Comparison of ENCODE assay signal across 15 mouse cellular contexts in genomic region chr7:45308551-45309240, GRCm38 (mm10). TPM values are rescaled to one million over a fixed set of nuclear protein-coding genes. Genes with fewer than 3 reads are reported as not detected.
DNase-seq lines count a peak whose midpoint lies in the region; ATAC-seq and TF ChIP-seq lines count a peak whose summit lies in the region.
"Had no signal": no experiment of that assay in that cellular context is flagged by ENCODE, and none has a peak within 500 bp of the region (broad histone marks: within the 10 kb centered on the region; RNA-seq: fewer than 3 reads in every experiment).

No protein-coding gene starts in this region.

- no peak for ATAC-seq in midbrain, embryonic 15.5 days (replicated peaks)
- ATAC-seq in inflammation-experienced regulatory T-cells, adult 6 months, result peak; percentile 55
- ATAC-seq: intestine, embryonic 16.5 days had no signal

- no peaks in the 10 kb centered on the region for H3K36me3 ChIP-seq in midbrain, embryonic 10.5 days
- no peaks in the 10 kb centered on the region for H3K36me3 ChIP-seq in midbrain, embryonic 15.5 days (replicated peaks)
- peaks cover 76% of the 10 kb centered on the region for H3K36me3 ChIP-seq in E14TG2a.4 (ENCODE audit: insufficient read depth, low read length)

- no peak overlapping the region for H3K9ac ChIP-seq in midbrain, embryonic 15.5 days
- H3K9ac ChIP-seq: lung, embryonic 14.5 days had no signal

- H3K4me3 ChIP-seq in gastrocnemius, adult 2 months, result peak overlapping the region; percentile 30; the same call in 1 of the 2 replicates
- no peak overlapping the region for H3K4me3 ChIP-seq in midbrain, embryonic 10.5 days
- H3K4me3 ChIP-seq in midbrain, embryonic 15.5 days, result no peak overlapping the region
- peak overlapping the region; percentile 45 for H3K4me3 ChIP-seq in E14TG2a.4 (replicated peaks; ENCODE audit: low read length)
- H3K4me3 ChIP-seq: layer of hippocampus, adult 2 months had no signal

- no peak overlapping the region for H3K4me2 ChIP-seq in midbrain, embryonic 15.5 days
- H3K4me2 ChIP-seq: lung, embryonic 14.5 days had no signal

- H3K4me1 ChIP-seq in midbrain, embryonic 10.5 days, result peaks cover 46% of the 10 kb centered on the region
- H3K4me1 ChIP-seq in midbrain, embryonic 15.5 days, result peaks cover 21% of the 10 kb centered on the region
- H3K4me1 ChIP-seq in E14TG2a.4 (replicated peaks; ENCODE audit: low read depth, low read length), result peaks cover 60% of the 10 kb centered on the region

- H3K27ac ChIP-seq in gastrocnemius, adult 2 months, result no peak overlapping the region
- H3K27ac ChIP-seq in midbrain, embryonic 10.5 days (replicated peaks), result peak overlapping the region; percentile 53; the same call in 1 of the 2 replicates
- H3K27ac ChIP-seq in midbrain, embryonic 15.5 days, result no peak overlapping the region
- H3K27ac ChIP-seq: layer of hippocampus, adult 2 months had no signal

- intact Hi-C loops in gastrocnemius, adult 2 months (cut with DNase I), result loop anchor here (2.0 to 5.0 kb wide), 2 partner anchors 32 to 84 kb away; no protein-coding TSS in a partner anchor
- intact Hi-C loops in gastrocnemius, postnatal 36 days (cut with DNase I), result loop anchor here (5.0 kb wide), 1 partner anchor 79 kb away; no protein-coding TSS in a partner anchor
- intact Hi-C loops in left cerebral cortex, postnatal 25 days (cut with DNase I), result no loop called here

- no peaks in the 10 kb centered on the region; the same call in 1 of the 2 replicates for H3K27me3 ChIP-seq in midbrain, embryonic 10.5 days (ENCODE audit: low read depth, poor library complexity, severe bottlenecking)
- H3K27me3 ChIP-seq in midbrain, embryonic 15.5 days (replicated peaks), result no peaks in the 10 kb centered on the region
- no peaks in the 10 kb centered on the region for H3K27me3 ChIP-seq in E14TG2a.4 (ENCODE audit: insufficient read depth, low read length)

- WGBS in midbrain, embryonic 10.5 days, result 70% methylated on average over 15 of the region's 15 CpGs
- 63% methylated on average over 15 of the region's 15 CpGs for WGBS in midbrain, embryonic 15.5 days

- no peak for DNase-seq in gastrocnemius, adult 2 months
- no peak for DNase-seq in gastrocnemius, postnatal 36 days
- DNase-seq in midbrain, embryonic 10.5 days (ENCODE audit: low spot score), result no peak
- no peak for DNase-seq in embryo, embryonic 10 days (ENCODE audit: low spot score)
- no peak for DNase-seq in left cerebral cortex, postnatal 25 days (ENCODE audit: low spot score in 2 of 2)
- DNase-seq: gastrocnemius, postnatal 25 days had no signal

- H3K9me3 ChIP-seq in midbrain, embryonic 10.5 days (replicated peaks), result no peaks in the 10 kb centered on the region
- H3K9me3 ChIP-seq in midbrain, embryonic 15.5 days, result no peaks in the 10 kb centered on the region
- no peaks in the 10 kb centered on the region for H3K9me3 ChIP-seq in E14TG2a.4 (ENCODE audit: low read length)

- no peak for TF ChIP-seq CTCF in gastrocnemius, adult 2 months (IDR thresholded peaks at IDR 0.05)
- no peak for TF ChIP-seq CTCF in E14TG2a.4 (conservative IDR thresholded peaks at IDR 0.05; ENCODE audit: low read length)

RNA-seq across cellular contexts. Expression of gene Trpm4, which starts 24.9 kb away (rescaled TPM):
- total RNA-seq in gastrocnemius, adult 2 months (2021), result 10 to 100 TPM; 33.9 to 34.7 TPM
- total RNA-seq in gastrocnemius, postnatal 36 days (2021), result 10 to 100 TPM; 20.1 to 20.7 TPM
- 7.0 and 9.6 TPM in 2 replicates for polyA plus RNA-seq in midbrain, embryonic 10.5 days (2016; fragmentation: Nextera tagmentation; extraction: Ambion mirVana)
- 10.7 and 12.7 TPM in 2 replicates for polyA plus RNA-seq in midbrain, embryonic 15.5 days (2015; fragmentation: Nextera tagmentation; extraction: Ambion mirVana)
- 10 to 100 TPM; 17.2 to 21.7 (median 19.3) TPM for polyA plus RNA-seq in inflammation-experienced regulatory T-cells, adult 6 months (2017; shearing (Covaris generic))
- 10 to 100 TPM; 13.2 to 24.9 TPM for total RNA-seq in left cerebral cortex, postnatal 25 days (2021)

RNA-seq across cellular contexts. Expression of gene Hrc, which starts 26.4 kb away (rescaled TPM):
- 1,000 to 10,000 TPM in 1 of 2 experiments, 100 to 1,000 TPM in 1; 818 to 1,018 TPM for total RNA-seq in gastrocnemius, adult 2 months (2021)
- 100 to 1,000 TPM; 818 to 890 TPM for total RNA-seq in gastrocnemius, postnatal 36 days (2021)
- polyA plus RNA-seq in midbrain, embryonic 10.5 days (2016; fragmentation: Nextera tagmentation; extraction: Ambion mirVana), result 0.12 and 0.29 TPM in 2 replicates
- 0.23 and 0.26 TPM in 2 replicates for polyA plus RNA-seq in midbrain, embryonic 15.5 days (2015; fragmentation: Nextera tagmentation; extraction: Ambion mirVana)
- polyA plus RNA-seq in inflammation-experienced regulatory T-cells, adult 6 months (2017; shearing (Covaris generic)), result not detected
- under 1 TPM; 0.23 to 0.94 TPM for total RNA-seq in left cerebral cortex, postnatal 25 days (2021)

RNA-seq across cellular contexts. Expression of gene Slc6a21, which starts 31.4 kb away (rescaled TPM):
- not detected for total RNA-seq in gastrocnemius, adult 2 months (2021)
- not detected for total RNA-seq in gastrocnemius, postnatal 36 days (2021)
- not detected in 2 replicates for polyA plus RNA-seq in midbrain, embryonic 10.5 days (2016; fragmentation: Nextera tagmentation; extraction: Ambion mirVana)
- polyA plus RNA-seq in midbrain, embryonic 15.5 days (2015; fragmentation: Nextera tagmentation; extraction: Ambion mirVana), result not detected in 2 replicates
- under 1 TPM in 1 of 3 experiments, not detected in 2; 0.50 TPM for polyA plus RNA-seq in inflammation-experienced regulatory T-cells, adult 6 months (2017; shearing (Covaris generic))
- total RNA-seq in left cerebral cortex, postnatal 25 days (2021), result under 1 TPM in 1 of 2 experiments, not detected in 1; 0.23 TPM
- total RNA-seq: gastrocnemius, postnatal 25 days; heart, postnatal 14 days; layer of hippocampus, adult 2 months; left cerebral cortex, postnatal 36 days had no signal
- polyA plus RNA-seq: intestine, embryonic 16.5 days; lung, embryonic 14.5 days; small intestine, adult 2 months had no signal

RNA-seq across cellular contexts. Expression of gene Ppfia3, which starts 58.1 kb away (rescaled TPM):
- total RNA-seq in gastrocnemius, adult 2 months (2021), result under 1 TPM; 0.08 to 0.10 TPM
- under 1 TPM; 0.07 to 0.08 TPM for total RNA-seq in gastrocnemius, postnatal 36 days (2021)
- polyA plus RNA-seq in midbrain, embryonic 10.5 days (2016; fragmentation: Nextera tagmentation; extraction: Ambion mirVana), result 6.4 and 7.4 TPM in 2 replicates
- 29.9 and 31.3 TPM in 2 replicates for polyA plus RNA-seq in midbrain, embryonic 15.5 days (2015; fragmentation: Nextera tagmentation; extraction: Ambion mirVana)
- polyA plus RNA-seq in inflammation-experienced regulatory T-cells, adult 6 months (2017; shearing (Covaris generic)), result under 1 TPM in 2 of 3 experiments, not detected in 1; 0.19 to 0.60 TPM
- total RNA-seq in left cerebral cortex, postnatal 25 days (2021), result 100 to 1,000 TPM; 151 to 152 TPM

Comparison
In these comparisons a context has a peak if more than half of its experiments do, and no peak if none do; other contexts are left out.
1. H3K4me3 ChIP-seq: peak in gastrocnemius, adult 2 months (single experiment) and E14TG2a.4 (single experiment); none in midbrain, embryonic 10.5 days (single experiment) and midbrain, embryonic 15.5 days (single experiment).
2. RNA of gene Hrc, which starts 26.4 kb away (total RNA-seq): 818 to 1,018 TPM in gastrocnemius, adult 2 months and 818 to 890 TPM in gastrocnemius, postnatal 36 days; 0.23 to 0.94 TPM in left cerebral cortex, postnatal 25 days; every median in the first group is over 100 times any median in the second.